Mouse (Mus musculus) layer of hippocampus, postnatal 14 days (tissue): Measurements from ENCODE around the gene Il1f8. TPM values are rescaled to one million over a fixed set of nuclear protein-coding genes. Genes with fewer than 3 reads are reported as not detected.
A peak's percentile ranks its signal among the peaks of the same experiment; 100 is the strongest.
"Not testable (repeated sequence)": the region's sequence is repeated elsewhere in the genome, so short reads cannot be mapped to it uniquely, and the experiment has no call there.

Source experiments
- DNase-seq, 2 experiments: peaks; one replicate each; pipeline ENCODE4 v3.0.0; 2021 to 2022; ENCODE audit warnings: low spot score in 2 of 2, mixed read lengths in 1 of 2
- long read RNA-seq, 2 experiments: library from polyadenylated mRNA; stranded (forward); transcript quantifications; one replicate each; pipeline ENCODE4 v2.0.0; 2021
- total RNA-seq, 2 experiments: library from RNA; stranded (reverse); gene quantifications; 2 replicates each; pipeline ENCODE4 v1.2.3; 2021

Il1f8 gene
- not detected for total RNA-seq
- long read RNA-seq, experiment 1, result 0 reads
- long read RNA-seq, experiment 2, result 0 reads

DNA sequence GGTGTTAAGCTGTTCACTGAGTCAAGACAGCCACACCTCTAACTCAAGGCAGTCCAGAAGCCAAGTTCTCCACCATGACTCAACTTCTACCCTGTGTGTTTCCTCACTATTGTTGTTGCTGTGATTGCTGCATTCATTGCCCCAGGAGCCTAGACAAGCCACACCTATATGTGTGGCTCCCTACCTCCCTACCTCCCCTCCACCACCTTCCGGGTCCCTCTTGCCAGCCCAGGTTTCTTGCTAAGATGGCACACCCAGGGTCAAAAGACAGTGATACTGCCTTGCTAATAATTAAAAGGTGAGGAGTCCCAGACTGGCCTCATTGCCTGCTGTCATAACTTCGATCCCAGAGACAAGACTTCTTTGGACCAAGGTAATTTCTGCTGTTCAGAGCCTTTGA, at the start of gene Il1f8:
Il1f8 (plus strand) TSS at position 301 of the 400 bp plus-strand sequence.
- DNase-seq, result no peak

DNA sequence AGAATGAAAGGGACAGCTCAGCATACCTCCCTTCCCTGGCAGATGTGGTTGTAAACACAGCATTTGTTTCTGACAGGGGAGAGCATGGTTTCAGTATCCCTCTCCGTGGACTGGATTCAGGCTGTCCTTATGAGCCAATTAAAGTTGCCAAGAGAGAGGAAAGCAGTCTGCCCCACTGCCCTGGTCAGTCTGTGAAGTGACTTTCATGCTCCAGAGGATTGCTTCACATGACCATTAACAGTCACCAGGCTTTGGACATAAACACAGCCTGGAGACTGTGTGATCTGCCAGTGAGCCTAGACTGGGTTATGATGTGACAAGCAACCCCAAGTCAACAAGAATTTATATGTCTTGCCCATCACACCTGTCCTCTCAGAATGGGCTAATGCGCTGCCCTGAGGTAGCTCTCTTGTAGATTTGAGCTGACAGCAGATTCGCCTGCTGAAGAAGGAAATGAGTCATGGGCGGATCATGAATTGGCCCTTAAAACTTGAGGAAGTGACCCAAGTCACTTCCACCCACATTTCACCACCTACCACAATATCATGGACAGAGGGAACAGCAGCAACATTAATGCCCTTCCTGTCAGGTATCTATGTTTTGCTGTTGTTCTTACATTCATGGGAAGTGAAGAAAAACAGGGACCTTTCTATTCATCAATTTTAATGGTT, 49.2 kb upstream of the Il1f8 start:
- DNase-seq, result no peak

DNA sequence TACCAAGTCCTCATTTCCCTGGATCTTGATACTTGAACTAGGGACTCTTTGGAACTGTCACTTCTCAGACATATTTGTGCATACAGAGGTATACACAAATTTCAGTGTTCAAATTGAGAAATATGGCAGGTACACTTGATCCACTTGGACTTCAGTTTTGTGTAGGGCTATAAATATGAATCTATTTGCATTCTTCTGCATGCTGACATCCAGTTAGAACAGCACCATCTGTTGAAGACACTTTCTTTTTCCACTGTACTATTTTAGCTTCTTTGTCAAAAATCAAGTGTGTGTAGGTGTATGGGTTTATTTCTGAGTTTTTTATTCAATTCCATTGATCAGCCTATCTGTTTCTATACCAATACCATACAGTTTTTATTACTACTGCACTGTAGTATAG, 43.9 kb upstream of the Il1f8 start:
- DNase-seq, result no peak

DNA sequence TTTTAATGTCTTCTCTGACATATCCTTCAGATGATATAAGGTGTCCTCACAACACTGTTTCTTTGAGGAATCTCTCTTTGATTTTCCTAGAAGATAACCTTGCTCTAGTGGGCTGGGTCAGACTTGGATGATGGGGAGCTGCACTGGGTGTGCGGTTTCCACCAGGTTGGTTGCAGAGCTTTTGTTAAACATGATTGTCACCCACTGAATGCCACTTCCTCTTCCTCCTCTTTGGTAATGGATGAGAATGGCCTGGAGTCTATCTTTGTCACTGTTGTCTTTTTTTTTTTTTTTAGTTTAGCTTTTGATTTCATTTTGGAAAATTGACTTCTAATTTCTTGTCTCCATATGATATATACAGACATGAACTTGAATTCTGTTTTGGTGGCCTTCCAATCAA, 18.6 kb upstream of the Il1f8 start:
- DNase-seq, result no peak

DNA sequence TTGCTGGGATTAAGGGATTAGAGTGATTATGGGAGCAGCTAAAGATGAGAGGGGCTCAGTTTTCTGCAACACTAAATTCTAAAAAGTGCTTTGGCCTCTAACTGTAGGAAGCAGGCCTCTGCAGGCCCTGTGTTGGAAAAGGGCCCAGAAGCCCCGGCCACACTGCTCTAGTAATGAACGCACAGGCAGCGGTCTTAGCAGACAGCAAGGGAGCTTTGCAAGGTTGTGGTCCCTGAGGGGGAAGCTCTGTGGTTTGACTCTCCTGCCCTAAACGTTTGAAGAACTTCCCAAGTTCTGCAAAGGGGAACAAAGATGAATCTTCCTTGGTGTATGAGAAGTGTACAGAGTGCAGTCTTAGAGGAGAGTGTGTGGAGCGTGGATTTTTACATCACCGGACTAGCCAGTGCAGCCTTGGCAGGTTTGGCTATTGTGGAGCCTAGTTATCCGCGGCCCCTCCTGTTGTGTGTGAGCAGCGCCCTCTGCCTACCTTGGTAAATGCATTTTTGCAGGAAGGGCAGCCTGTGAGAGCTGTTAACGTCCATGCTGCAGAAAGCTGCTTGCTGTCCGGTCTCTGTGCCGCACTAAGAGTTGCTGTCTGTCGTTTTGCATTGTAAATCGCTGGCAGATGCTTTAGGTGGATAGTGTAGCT, 28.8 kb downstream of the Il1f8 start:
- peak; percentile 17 to 46 for DNase-seq

DNA sequence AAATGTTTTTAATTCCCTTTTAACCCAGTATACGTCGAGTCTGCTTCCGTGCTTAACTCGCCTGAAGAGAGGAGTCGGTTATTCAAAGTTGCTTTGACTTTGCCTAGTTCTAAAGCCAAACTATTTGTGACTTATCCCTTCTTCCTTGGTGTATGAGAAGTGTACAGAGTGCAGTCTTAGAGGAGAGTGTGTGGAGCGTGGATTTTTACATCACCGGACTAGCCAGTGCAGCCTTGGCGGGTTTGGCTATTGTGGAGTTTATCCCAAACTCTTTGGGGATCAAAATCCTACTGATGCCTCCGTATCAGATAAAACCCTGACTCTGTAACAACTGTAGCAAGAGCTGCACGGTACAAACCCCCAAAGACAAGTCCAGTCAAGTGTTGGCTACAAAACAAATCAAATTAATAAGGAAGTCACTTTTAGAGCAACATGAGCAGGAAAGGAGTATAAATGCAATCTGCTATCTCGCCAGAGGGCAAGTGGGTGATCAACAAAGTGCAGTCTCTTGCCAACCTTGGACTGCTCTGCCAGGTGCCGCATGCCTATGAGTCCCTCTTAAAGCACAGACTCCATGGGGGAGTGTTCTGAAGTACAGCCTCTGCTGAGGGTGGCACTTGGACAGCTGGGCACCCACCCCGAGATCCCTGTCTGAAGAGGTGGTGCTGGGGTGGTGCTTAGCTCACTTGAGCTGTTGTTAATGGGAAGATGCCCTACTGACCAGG, 29.6 kb downstream of the Il1f8 start:
- DNase-seq, result not testable (repeated sequence)

DNA sequence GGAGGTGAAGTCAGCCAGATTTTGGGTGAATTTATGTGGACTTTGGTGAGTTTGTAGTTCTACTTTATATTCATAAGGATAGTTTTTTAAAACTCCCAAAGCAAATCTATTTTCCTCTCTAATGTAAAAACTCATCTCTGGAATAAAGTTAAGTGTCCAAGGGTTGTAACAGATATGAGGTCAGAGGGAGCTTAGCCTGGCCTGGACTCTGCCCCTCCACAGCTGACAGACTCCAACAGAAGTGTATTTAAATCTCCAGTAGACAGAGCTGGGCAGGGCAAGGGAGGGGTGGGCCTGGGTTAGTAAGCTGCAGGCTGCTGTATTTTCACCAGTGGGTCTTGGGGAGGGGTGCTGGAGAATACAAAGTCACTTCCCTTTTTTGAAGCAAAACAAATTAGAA, 31.1 kb downstream of the Il1f8 start:
- DNase-seq, result not testable (repeated sequence)

DNA sequence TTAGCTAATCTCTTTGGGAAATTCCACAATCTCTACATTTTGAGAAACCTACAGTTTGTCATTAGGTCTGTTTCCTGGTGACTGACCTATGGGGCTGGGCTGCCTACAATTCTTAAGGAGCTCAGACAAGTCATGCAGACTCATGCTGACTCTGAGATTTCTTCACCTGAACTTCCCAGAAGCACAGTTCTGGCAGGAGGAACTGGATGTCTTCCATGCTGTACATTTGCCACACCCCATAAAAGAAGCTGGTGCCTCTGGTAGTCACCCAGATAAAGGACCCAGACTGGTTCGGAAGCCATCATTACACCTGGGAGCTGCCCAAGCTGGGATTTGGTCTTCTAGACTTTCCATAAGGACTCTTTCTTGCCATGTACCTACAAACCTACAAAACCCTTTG, 33.2 kb downstream of the Il1f8 start, which contains the start of gene Il1f9:
Il1f9 (plus strand) TSS at position 301 of the 400 bp plus-strand sequence.
- no peak for DNase-seq

DNA sequence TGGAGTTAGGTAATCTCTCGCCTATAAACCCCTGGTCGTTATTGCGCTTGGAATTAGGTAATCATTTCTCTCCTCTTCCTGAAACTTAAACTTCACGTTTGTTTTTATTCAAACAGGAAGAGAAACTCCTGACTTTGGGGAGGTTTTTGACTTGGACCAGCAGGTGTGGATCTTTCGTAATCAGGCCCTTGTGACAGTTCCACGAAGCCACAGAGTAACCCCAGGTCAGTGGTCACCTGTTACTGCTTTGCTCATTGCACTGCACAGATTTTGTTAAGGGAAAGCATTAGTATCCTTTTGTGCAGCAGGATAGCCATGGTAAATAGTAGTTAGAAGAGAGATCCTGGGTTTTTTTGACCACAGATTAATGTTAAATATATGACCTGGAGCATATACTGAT, 34.6 kb downstream of the Il1f8 start:
- no peak for DNase-seq

DNA sequence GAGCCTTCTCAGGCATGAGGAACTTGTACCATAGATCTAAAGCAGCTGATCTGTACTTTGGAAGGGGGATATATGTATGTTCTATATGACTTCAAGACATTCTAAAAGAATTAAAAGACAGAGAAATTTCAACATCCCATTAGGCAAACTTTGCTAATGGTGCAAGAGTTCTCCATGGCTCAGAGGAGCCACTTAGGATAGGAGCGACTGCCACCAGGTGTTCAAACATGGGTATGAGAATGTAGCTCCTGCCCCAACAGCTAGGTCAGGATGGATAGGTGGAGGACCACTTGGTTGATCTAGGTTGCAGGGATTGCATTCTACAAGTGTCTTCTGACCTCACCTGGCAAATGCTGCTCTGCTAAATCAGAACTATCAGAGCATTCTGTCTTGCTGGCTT, 35.2 kb downstream of the Il1f8 start:
- no peak for DNase-seq

Other genes with a start within 250 kb of the Il1f8 start
- 10 to 100 TPM; 25.3 to 26.9 TPM for gene Hnmt, start 103.8 kb upstream of the Il1f8 start, total RNA-seq
- not detected for gene Tbpl2, start 56.6 kb upstream of the Il1f8 start, total RNA-seq
- gene Il1f9, start 33.3 kb downstream of the Il1f8 start, total RNA-seq, result not detected
- gene Il1f6, start 62.3 kb downstream of the Il1f8 start, total RNA-seq, result not detected
- not detected for gene Il1f5, start 123.8 kb downstream of the Il1f8 start, total RNA-seq
- gene Il1f10, start 138.0 kb downstream of the Il1f8 start, total RNA-seq, result not detected
- gene Il1rn, start 183.7 kb downstream of the Il1f8 start, total RNA-seq, result not detected
- gene Psd4, start 214.4 kb downstream of the Il1f8 start, total RNA-seq, result 1 to 10 TPM; 1.2 to 1.8 TPM